Mouse (Mus musculus): Measurements from ENCODE around the gene Gstp3.
"Not testable (repeated sequence)": the region's sequence is repeated elsewhere in the genome, so short reads cannot be mapped to it uniquely, and the experiment has no call there.

DNA sequence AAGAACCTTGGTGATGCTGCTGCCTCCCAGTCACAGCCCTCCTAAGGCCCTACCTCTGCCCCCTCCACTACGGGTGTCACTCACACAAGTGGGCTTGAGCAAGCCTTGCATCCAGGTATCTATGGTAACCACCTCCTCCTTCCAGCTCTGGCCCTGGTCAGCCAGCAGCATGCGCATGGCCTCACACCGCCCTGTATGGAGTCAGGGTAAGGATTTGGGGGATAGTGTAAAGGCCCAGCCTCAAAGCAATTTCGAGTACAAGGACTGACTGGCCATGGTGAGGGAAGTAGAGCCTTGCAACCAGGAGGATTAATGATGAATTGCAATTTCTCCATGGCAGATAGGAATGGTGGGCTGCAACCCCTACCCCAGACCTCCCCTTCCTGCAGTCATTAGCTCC lies 17.9 kb downstream of the Gstp3 start:
- TF ChIP-seq POLR2A, CTCF (IDR thresholded peaks at IDR 0.05; ENCODE audit: insufficient read depth, low read depth, low read length): not testable (repeated sequence)
